Mouse (Mus musculus) forebrain, embryonic 14.5 days (tissue): Measurements from ENCODE around the gene Tubgcp3. TPM values are rescaled to one million over a fixed set of nuclear protein-coding genes. Genes with fewer than 3 reads are reported as not detected.
"Not testable (repeated sequence)": the region's sequence is repeated elsewhere in the genome, so short reads cannot be mapped to it uniquely, and the experiment has no call there.

Source experiments
- ATAC-seq: fragments of 200-750 bp; cut with Nextera tagmentation; 2 replicates; pipeline ENCODE4 v1.8.0; 2017; ENCODE audit warnings: mild to moderate bottlenecking, moderate library complexity
- DNase-seq: peaks from one replicate; pipeline ENCODE4 v3.0.0-alpha.2; 2015; ENCODE audit warnings: low spot score
- H3K27ac ChIP-seq: fragments of 300-500 bp; sonication (generic); 2 replicates; pipeline ENCODE4 v1.5.1; 2014; ENCODE audit warnings: low read depth, mild to moderate bottlenecking, control low read depth, low read length, moderate library complexity
- H3K27me3 ChIP-seq: fragments of 300-500 bp; sonication (generic); replicated peaks from 2 replicates; pipeline ENCODE4 v1.6.1; 2014; ENCODE audit warnings: low read length, control low read depth, mixed read lengths; ENCODE audit not compliant: control insufficient read depth, insufficient read depth
- H3K36me3 ChIP-seq: fragments of 300-500 bp; sonication (generic); 2 replicates; pipeline ENCODE4 v1.6.1; 2014; ENCODE audit warnings: low read length, control low read depth; ENCODE audit not compliant: control insufficient read depth, insufficient read depth
- H3K4me1 ChIP-seq: fragments of 300-500 bp; sonication (generic); 2 replicates; pipeline ENCODE4 v1.6.1; 2014; ENCODE audit warnings: antibody characterized with exemption, low read length, control low read depth; ENCODE audit not compliant: control insufficient read depth, insufficient read depth
- H3K4me2 ChIP-seq: fragments of 300-500 bp; sonication (generic); 2 replicates; pipeline ENCODE4 v1.6.1; 2014; ENCODE audit warnings: mild to moderate bottlenecking, control low read depth, low read length
- H3K4me3 ChIP-seq: fragments of 300-500 bp; sonication (generic); 2 replicates; pipeline ENCODE4 v1.5.1; 2014; ENCODE audit warnings: low read depth, low read length, control low read depth
- H3K9ac ChIP-seq: fragments of 300-500 bp; sonication (generic); 2 replicates; pipeline ENCODE4 v1.6.1; 2014; ENCODE audit warnings: mild to moderate bottlenecking, low read length, control low read depth, moderate library complexity
- H3K9me3 ChIP-seq: fragments of 300-500 bp; sonication (generic); replicated peaks from 2 replicates; pipeline ENCODE4 v1.6.1; 2016; ENCODE audit warnings: low read length, control low read depth, mixed read lengths; ENCODE audit not compliant: control insufficient read depth
- WGBS: fragments of 180-500 bp; shearing (Covaris S2); extraction: QIAGEN DNeasy Blood & Tissue Kit; methylation state at CpG from one replicate; pipeline ENCODE4 v1.1.7; 2014; 5-methylcytosine and 5-hydroxymethylcytosine counted together
- polyA plus RNA-seq: library from polyadenylated mRNA; unstranded; fragments of >200 nt; fragmentation: Nextera tagmentation; extraction: Ambion mirVana; gene quantifications from 2 replicates; pipeline ENCODE4 v1.2.1, GENCODE M21; 2014

Gene Tubgcp3
- polyA plus RNA-seq, 1 experiment from 2014 or later: 47.3 TPM

DNA sequence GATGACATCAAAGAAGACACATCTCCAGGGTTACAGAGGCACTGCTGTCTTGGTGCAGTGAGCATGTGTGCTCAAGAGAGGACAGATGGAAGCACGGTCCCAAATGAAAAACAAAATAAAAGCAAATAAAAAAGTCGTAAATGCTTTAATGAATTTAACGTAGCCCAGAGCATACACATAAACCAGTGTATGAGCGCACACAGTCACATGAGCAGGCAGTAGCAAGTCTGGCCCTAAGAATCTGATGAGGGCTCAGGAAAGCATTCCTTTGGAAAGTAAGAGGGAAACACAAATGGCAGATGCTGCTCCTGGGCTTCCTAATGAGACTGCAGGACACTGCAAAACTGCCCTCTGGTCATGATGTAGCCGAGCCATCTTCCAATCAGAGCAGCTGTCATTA, 46.2 kb downstream of the Tubgcp3 start:
- Histone ChIP-seq H3K36me3 (peaks cover 52% of the 10 kb centered on the region), H3K9ac (no peak overlapping the region), H3K4me1 (no peaks in the 10 kb centered on the region), H3K27me3 (no peaks in the 10 kb centered on the region), H3K9me3 (no peaks in the 10 kb centered on the region), H3K4me2 (no peak overlapping the region), H3K27ac (no peak overlapping the region), H3K4me3 (no peak overlapping the region)
- no peak for DNase-seq
- WGBS: 88% methylated on average over 5 of the region's 5 CpGs
- ATAC-seq: no peak

DNA sequence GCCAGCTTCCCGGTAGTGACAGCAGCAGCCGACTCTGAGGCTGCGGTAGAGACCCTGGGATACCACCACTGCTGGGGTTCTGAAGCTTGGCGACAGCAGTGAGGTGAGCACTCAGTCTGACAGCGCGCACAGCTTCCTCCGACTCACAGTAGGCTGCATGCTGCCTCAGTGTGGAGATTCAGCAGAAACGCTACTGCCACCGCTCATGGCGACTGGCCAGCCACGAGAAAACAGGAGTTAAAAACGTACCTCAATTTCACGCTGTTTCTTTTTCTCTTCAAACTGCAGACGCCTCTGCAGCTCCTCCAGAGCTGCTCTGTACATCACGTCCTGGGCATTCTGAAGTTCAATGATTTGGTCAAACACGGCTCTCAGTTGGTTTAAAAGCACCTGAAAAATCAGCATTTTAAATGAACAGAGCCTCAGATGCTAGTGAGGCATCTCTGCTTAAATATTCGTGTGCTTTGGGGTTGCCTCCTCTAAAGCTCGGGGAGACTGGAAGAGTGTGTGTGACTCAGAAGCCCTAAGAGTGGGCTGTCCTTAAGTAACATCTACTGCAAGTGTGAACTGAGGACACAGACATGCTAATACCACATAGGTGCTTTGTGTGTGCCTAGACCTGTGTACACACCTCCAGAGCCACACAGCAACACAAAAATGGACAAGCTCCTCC, 50.4 kb downstream of the Tubgcp3 start:
- Histone ChIP-seq H3K4me1 (no peaks in the 10 kb centered on the region), H3K9ac (no peak overlapping the region), H3K36me3 (peaks cover 49% of the 10 kb centered on the region), H3K4me2 (no peak overlapping the region), H3K27ac (no peak overlapping the region), H3K9me3 (no peaks in the 10 kb centered on the region), H3K4me3 (no peak overlapping the region), H3K27me3 (no peaks in the 10 kb centered on the region)
- WGBS: 93% methylated on average over 18 of the region's 18 CpGs
- no peak for DNase-seq
- ATAC-seq: no peak

DNA sequence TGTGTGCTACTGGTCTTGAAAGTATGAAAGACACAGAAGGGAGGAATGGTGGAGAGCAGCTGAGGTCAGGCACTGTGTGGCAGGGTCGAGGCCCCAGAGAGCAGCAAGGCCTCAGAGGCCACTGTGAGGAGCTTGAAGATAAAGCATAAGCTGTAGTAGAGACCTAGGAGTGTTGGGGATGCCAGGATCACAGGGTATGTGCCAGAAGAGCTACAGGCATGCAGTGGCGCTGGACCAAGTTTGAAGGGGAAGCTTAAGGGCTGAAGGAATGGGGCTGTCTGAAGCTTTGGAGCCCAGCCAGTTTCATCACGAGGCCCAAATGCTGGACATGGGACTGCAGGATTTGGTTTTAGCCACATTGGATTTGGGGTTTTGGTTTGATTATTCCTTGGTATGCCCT, 54.7 kb downstream of the Tubgcp3 start:
- not testable (repeated sequence) for H3K9me3 ChIP-seq, H3K4me2 ChIP-seq, H3K27ac ChIP-seq, H3K4me1 ChIP-seq, H3K9ac ChIP-seq, H3K4me3 ChIP-seq, H3K27me3 ChIP-seq, ATAC-seq, DNase-seq
- peaks cover 52% of the 10 kb centered on the region for H3K36me3 ChIP-seq
- 86% methylated on average over 3 of the region's 3 CpGs for WGBS

DNA sequence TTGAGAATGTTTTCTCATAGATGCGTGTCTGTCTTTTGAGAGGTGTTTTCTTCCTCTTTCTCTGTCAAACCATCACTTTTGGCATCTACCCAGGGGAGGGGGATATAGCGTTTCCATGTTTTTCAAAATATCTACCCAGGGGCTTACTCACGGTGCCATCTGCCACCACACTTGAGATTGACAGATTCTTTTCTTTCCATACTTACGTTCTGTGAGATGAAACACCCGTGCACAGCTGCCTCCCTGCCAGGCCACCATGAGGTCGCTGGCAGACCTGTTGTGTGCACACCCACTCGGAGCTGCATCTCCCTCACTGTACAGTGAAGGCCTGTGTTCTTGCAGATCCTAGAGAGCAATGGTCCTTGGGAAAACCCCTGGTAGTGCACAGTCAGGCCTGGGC, 58.8 kb downstream of the Tubgcp3 start:
- WGBS: 52% methylated on average over 7 of the region's 7 CpGs
- Histone ChIP-seq H3K27me3 (no peaks in the 10 kb centered on the region), H3K27ac (no peak overlapping the region), H3K4me3 (no peak overlapping the region), H3K36me3 (peaks cover 20% of the 10 kb centered on the region), H3K4me1 (0 out of 2 replicates have a peak, but pooled peaks cover 3% of the 10 kb centered on the region), H3K9ac (no peak overlapping the region), H3K4me2 (no peak overlapping the region), H3K9me3 (no peaks in the 10 kb centered on the region)
- peak; percentile 61 for DNase-seq
- ATAC-seq: peak; percentile 52; the same call in 1 of the 2 replicates

DNA sequence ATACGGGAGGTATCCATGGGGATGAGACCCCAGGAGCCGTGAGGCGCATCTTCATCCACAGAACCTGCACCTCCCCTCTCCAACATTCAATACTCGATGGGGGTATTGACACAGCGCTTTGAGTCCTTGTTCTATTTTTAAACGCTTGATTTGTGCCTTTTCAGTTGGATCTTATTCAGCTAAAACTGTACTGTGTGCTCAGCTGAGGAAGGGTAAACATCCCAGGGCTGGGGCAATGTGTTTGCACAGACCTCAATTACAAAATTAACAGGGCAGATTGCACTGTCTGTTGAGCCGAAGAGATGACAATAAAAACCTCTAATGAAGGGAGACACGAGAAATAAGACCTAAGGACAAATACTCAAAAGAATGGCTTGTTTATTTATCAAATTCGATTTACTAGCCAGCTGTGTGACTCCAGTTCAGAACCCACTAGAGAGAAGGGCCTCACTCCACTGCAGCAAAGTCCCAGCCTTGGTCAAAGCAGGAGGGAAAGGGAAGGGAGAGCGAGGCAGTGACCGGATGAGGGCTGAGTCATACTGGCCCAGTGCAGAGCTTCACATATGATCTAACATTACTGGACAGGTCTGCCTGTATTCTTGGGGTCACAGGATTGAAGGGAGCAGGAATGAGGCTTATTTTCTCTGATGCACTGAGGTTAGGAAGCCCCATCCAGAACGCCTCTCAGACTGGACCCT, 62.1 kb downstream of the Tubgcp3 start:
- Histone ChIP-seq H3K4me3 (no peak overlapping the region), H3K9me3 (no peaks in the 10 kb centered on the region), H3K9ac (no peak overlapping the region), H3K4me1 (0 out of 2 replicates have a peak, but pooled peaks cover 3% of the 10 kb centered on the region), H3K27ac (no peak overlapping the region), H3K27me3 (no peaks in the 10 kb centered on the region), H3K4me2 (no peak overlapping the region), H3K36me3 (peaks cover 6% of the 10 kb centered on the region)
- ATAC-seq: no peak
- 68% methylated on average over 12 of the region's 12 CpGs for WGBS
- no peak for DNase-seq

DNA sequence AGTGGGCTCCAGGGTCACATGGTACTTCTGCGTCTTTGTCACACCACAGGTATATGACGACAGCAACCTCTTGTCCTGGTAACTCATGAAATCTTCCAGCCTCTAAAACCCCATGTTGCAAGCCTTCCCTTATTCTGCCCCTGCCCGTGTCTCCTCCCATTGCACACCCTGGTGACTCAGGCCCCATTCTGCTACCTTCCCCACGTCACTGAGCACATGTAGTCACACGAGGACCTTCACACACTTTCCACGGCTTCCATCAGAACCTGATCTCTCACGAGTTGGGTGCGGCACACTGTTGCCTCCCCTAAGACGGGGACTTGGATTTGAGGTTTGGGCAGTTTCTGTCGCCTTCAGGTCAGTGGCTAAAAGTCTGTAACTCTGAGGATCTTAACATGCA, 63.2 kb downstream of the Tubgcp3 start:
- 0 out of 2 replicates have a peak, but pooled peaks cover 3% of the 10 kb centered on the region for H3K4me1 ChIP-seq
- ATAC-seq (no peak), DNase-seq (no peak)
- WGBS: 81% methylated on average over 10 of the region's 10 CpGs
- H3K4me2 ChIP-seq: no peak overlapping the region
- H3K27me3 ChIP-seq: no peaks in the 10 kb centered on the region
- H3K27ac ChIP-seq: no peak overlapping the region
- no peaks in the 10 kb centered on the region for H3K36me3 ChIP-seq
- no peaks in the 10 kb centered on the region for H3K9me3 ChIP-seq
- H3K4me3 ChIP-seq: no peak overlapping the region
- no peak overlapping the region for H3K9ac ChIP-seq

DNA sequence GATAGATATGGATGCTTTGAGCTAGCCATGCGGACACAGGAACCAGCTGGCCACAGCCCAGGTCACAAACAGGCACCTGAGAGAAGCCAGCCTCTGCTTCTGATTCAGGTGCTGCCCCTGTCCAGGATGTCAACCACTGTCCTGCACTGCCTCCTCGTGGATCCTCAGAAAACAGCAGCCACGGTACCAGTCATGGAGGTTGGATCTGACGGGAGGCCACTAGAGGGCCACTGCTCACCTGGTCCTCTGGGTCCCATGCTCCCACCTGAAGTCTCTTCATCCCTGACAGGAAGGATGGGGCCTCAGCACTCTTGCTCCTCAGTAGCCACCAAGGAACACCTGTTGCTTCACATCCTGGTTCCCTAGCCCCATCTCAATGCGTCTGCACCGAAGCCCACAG, 64.8 kb downstream of the Tubgcp3 start:
- Histone ChIP-seq H3K27ac (no peak overlapping the region), H3K27me3 (no peaks in the 10 kb centered on the region), H3K4me1 (no peaks in the 10 kb centered on the region), H3K9me3 (no peaks in the 10 kb centered on the region), H3K4me2 (no peak overlapping the region), H3K9ac (no peak overlapping the region), H3K36me3 (no peaks in the 10 kb centered on the region), H3K4me3 (no peak overlapping the region)
- DNase-seq (peak; percentile 82), ATAC-seq (peak; percentile 78)
- 27% methylated on average over 6 of the region's 6 CpGs for WGBS

DNA sequence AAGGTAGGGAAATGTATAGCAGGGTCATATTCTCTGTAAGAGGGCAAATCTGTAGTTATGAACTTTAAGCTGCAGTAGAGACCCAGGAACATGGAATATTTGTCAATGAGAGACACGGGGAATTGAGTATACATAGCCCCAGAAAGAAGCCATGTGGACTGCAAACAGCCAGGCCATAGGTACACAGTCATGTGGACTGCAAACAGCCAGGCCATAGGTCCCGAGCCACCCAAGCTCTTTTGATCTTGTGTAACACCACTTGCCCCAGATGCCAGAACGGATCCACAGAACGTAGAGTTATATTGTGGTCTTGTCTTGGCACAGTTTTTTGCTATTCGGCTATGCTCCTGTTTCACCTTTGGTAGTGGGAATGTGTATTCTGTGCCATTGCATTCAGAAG, 88.3 kb downstream of the Tubgcp3 start:
- no peak overlapping the region for H3K9ac ChIP-seq
- 92% methylated on average over 5 of the region's 5 CpGs for WGBS
- H3K9me3 ChIP-seq: no peaks in the 10 kb centered on the region

DNA sequence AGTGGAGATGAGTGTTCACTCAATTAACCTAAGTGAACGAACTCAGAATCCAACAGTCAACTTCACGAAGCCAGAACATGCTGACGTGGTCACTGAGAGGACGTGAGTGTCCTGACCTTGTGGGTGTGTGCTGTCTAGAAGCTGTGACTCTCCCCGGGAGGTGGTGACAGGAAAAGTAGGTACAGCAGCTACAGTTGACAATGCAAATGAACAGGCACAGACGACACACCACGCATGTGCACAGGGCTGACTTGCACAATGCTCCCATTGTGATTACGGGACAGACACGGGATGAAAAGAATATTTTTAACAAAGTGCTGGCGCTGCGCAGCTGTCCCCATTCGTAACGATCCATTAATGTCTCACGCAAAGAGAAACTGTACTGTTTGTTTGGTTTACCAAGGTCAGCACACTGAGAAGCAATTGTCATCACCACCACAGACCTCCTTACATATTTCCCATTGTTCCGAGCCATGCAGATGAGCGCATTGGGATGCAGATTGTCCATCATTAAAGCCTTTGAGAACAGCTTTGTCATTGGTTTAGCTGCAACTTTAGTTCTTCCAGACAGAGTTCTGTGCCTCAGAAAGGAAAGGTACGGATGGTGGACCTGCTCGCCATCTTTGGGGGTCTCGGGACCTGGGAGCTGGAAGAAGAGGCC, 92.6 kb downstream of the Tubgcp3 start:
- DNase-seq: peak; percentile 46
- H3K4me2 ChIP-seq, H3K9me3 ChIP-seq, H3K27ac ChIP-seq, H3K4me1 ChIP-seq, H3K36me3 ChIP-seq, H3K27me3 ChIP-seq, H3K4me3 ChIP-seq, H3K9ac ChIP-seq: not testable (repeated sequence)
- 53% methylated on average over 19 of the region's 19 CpGs for WGBS
- peak; percentile 48 for ATAC-seq

More for the DNA sequence above, 88.3 kb downstream of the Tubgcp3 start:
- ATAC-seq (no peak), DNase-seq (no peak)
- Histone ChIP-seq H3K27ac (no peak overlapping the region), H3K27me3 (no peaks in the 10 kb centered on the region), H3K4me3 (no peak overlapping the region), H3K4me2 (no peak overlapping the region), H3K4me1 (peaks cover 4% of the 10 kb centered on the region; the same call in 1 of the 2 replicates), H3K36me3 (no peaks in the 10 kb centered on the region)
